Mouse (Mus musculus): ENCODE measurements around the gene Cbarp. TPM values are rescaled to one million over a fixed set of nuclear protein-coding genes. Genes with fewer than 3 reads are reported as not detected.

Gene Cbarp
- polyA plus RNA-seq, 1 experiment from 2014 or later: 6.8 TPM

GRCm38 (mm10) chr10:80160455-80161371 lies 20.1 kb upstream of the Cbarp start:
- Histone ChIP-seq H3K9me3 (no peaks in the 10 kb centered on the region), H3K27me3 (ENCODE audit: poor library complexity, severe bottlenecking) (peaks cover 14% of the 10 kb centered on the region), H3K27ac (peak overlapping the region; percentile 90), H3K36me3 (replicated peaks) (peaks cover 30% of the 10 kb centered on the region), H3K4me3 (peak overlapping the region; percentile 55), H3K4me1 (peaks cover 98% of the 10 kb centered on the region)
- 1% methylated on average over 33 of the region's 33 CpGs for WGBS
- peak; percentile 65 for DNase-seq (ENCODE audit: extremely low spot score, low spot score)

- H3K27ac ChIP-seq: peak overlapping the region; percentile 90
- H3K4me3 ChIP-seq: peak overlapping the region; percentile 55
- H3K9me3 ChIP-seq: no peaks in the 10 kb centered on the region
- peaks cover 98% of the 10 kb centered on the region for H3K4me1 ChIP-seq
- peak; percentile 96 for DNase-seq (ENCODE audit: extremely low spot score, low spot score)
- peaks cover 14% of the 10 kb centered on the region for H3K27me3 ChIP-seq (ENCODE audit: poor library complexity, severe bottlenecking)
- H3K36me3 ChIP-seq (replicated peaks): peaks cover 39% of the 10 kb centered on the region
- under 1% methylated on average over 55 of the region's 55 CpGs for WGBS
Observed at GRCm38 (mm10) chr10:80159561-80160454, 19.2 kb upstream of the Cbarp start.

- H3K36me3 ChIP-seq (replicated peaks): peaks cover 47% of the 10 kb centered on the region
- peak overlapping the region; percentile 55 for H3K4me3 ChIP-seq
- H3K27me3 ChIP-seq (ENCODE audit: poor library complexity, severe bottlenecking): peaks cover 11% of the 10 kb centered on the region
- peaks cover 98% of the 10 kb centered on the region for H3K4me1 ChIP-seq
- 9% methylated on average over 12 of the region's 12 CpGs for WGBS
- no peak for DNase-seq (ENCODE audit: extremely low spot score, low spot score)
- peak overlapping the region; percentile 90 for H3K27ac ChIP-seq
- no peaks in the 10 kb centered on the region for H3K9me3 ChIP-seq
Observed at GRCm38 (mm10) chr10:80159021-80159560, 18.5 kb upstream of the Cbarp start.

- peaks cover 6% of the 10 kb centered on the region for H3K27me3 ChIP-seq (ENCODE audit: poor library complexity, severe bottlenecking)
- 17% methylated on average over 18 of the region's 18 CpGs for WGBS
- peak; percentile 66 for DNase-seq (ENCODE audit: extremely low spot score, low spot score)
- H3K27ac ChIP-seq: peak overlapping the region; percentile 90
- H3K4me1 ChIP-seq: peaks cover 99% of the 10 kb centered on the region
- H3K9me3 ChIP-seq: no peaks in the 10 kb centered on the region
- H3K36me3 ChIP-seq (replicated peaks): peaks cover 53% of the 10 kb centered on the region
- peak overlapping the region; percentile 55 for H3K4me3 ChIP-seq
Observed at GRCm38 (mm10) chr10:80158307-80158986, 17.8 kb upstream of the Cbarp start.

- Histone ChIP-seq H3K4me3 (peak overlapping the region; percentile 21), H3K36me3 (replicated peaks) (peaks cover 64% of the 10 kb centered on the region)
Observed at GRCm38 (mm10) chr10:80157141-80157929, 16.7 kb upstream of the Cbarp start.

GRCm38 (mm10) chr10:80156752-80157053 lies 16.1 kb upstream of the Cbarp start:
- no peak for DNase-seq (ENCODE audit: extremely low spot score, low spot score)
- no peaks in the 10 kb centered on the region for H3K27me3 ChIP-seq (ENCODE audit: poor library complexity, severe bottlenecking)
- WGBS: 76% methylated on average over 7 of the region's 7 CpGs
- no peaks in the 10 kb centered on the region for H3K9me3 ChIP-seq
- peaks cover 100% of the 10 kb centered on the region for H3K4me1 ChIP-seq
- H3K36me3 ChIP-seq (replicated peaks): peaks cover 70% of the 10 kb centered on the region
- H3K27ac ChIP-seq: peak overlapping the region; percentile 51; the same call in 1 of the 2 replicates
- H3K4me3 ChIP-seq: peak overlapping the region; percentile 21

More at GRCm38 (mm10) chr10:80157141-80157929, 16.7 kb upstream of the Cbarp start:
- 74% methylated on average over 15 of the region's 15 CpGs for WGBS
- Histone ChIP-seq H3K4me1 (peaks cover 100% of the 10 kb centered on the region), H3K27me3 (ENCODE audit: poor library complexity, severe bottlenecking) (no peaks in the 10 kb centered on the region), H3K9me3 (no peaks in the 10 kb centered on the region), H3K27ac (peak overlapping the region; percentile 51)
- DNase-seq (ENCODE audit: extremely low spot score, low spot score): no peak

- H3K27ac ChIP-seq: peak overlapping the region; percentile 22; the same call in 1 of the 2 replicates
- no peaks in the 10 kb centered on the region for H3K9me3 ChIP-seq
- no peak for DNase-seq (ENCODE audit: extremely low spot score, low spot score)
- peaks cover 76% of the 10 kb centered on the region for H3K36me3 ChIP-seq (replicated peaks)
- peak overlapping the region; percentile 21 for H3K4me3 ChIP-seq
- no peaks in the 10 kb centered on the region for H3K27me3 ChIP-seq (ENCODE audit: poor library complexity, severe bottlenecking)
- peaks cover 100% of the 10 kb centered on the region for H3K4me1 ChIP-seq
- 91% methylated on average over 29 of the region's 29 CpGs for whole genome bisulfite sequencing
Observed at GRCm38 (mm10) chr10:80156002-80156751, 15.5 kb upstream of the Cbarp start.

- peaks cover 95% of the 10 kb centered on the region for H3K4me1 ChIP-seq
- 44% methylated on average over 1 of the region's 1 CpGs for WGBS
- H3K27ac ChIP-seq: peak overlapping the region; percentile 48
- H3K36me3 ChIP-seq (replicated peaks): peaks cover 85% of the 10 kb centered on the region
- no peaks in the 10 kb centered on the region for H3K9me3 ChIP-seq
- no peak for DNase-seq (ENCODE audit: extremely low spot score, low spot score)
- H3K27me3 ChIP-seq (ENCODE audit: poor library complexity, severe bottlenecking): no peaks in the 10 kb centered on the region
- peak overlapping the region; percentile 21 for H3K4me3 ChIP-seq
Observed at GRCm38 (mm10) chr10:80155277-80155676, 14.6 kb upstream of the Cbarp start.

GRCm38 (mm10) chr10:80154384-80154783 lies 13.7 kb upstream of the Cbarp start:
- H3K4me1 ChIP-seq: peaks cover 86% of the 10 kb centered on the region
- DNase-seq (ENCODE audit: extremely low spot score, low spot score): no peak
- peaks cover 92% of the 10 kb centered on the region for H3K36me3 ChIP-seq (replicated peaks)
- H3K27ac ChIP-seq: no peak overlapping the region
- no peaks in the 10 kb centered on the region for H3K27me3 ChIP-seq (ENCODE audit: poor library complexity, severe bottlenecking)
- WGBS: 89% methylated on average over 7 of the region's 7 CpGs
- H3K4me3 ChIP-seq: peak overlapping the region; percentile 95
- no peaks in the 10 kb centered on the region for H3K9me3 ChIP-seq

GRCm38 (mm10) chr10:80153713-80154112 lies 13.1 kb upstream of the Cbarp start:
- peak overlapping the region; percentile 99 for H3K27ac ChIP-seq

GRCm38 (mm10) chr10:80152873-80153260 lies 12.2 kb upstream of the Cbarp start:
- 47% methylated on average over 3 of the region's 3 CpGs for WGBS
- peaks cover 79% of the 10 kb centered on the region for H3K4me1 ChIP-seq

More at GRCm38 (mm10) chr10:80153713-80154112, 13.1 kb upstream of the Cbarp start:
- Histone ChIP-seq H3K4me1 (peaks cover 79% of the 10 kb centered on the region), H3K9me3 (no peaks in the 10 kb centered on the region), H3K27me3 (ENCODE audit: poor library complexity, severe bottlenecking) (no peaks in the 10 kb centered on the region), H3K36me3 (replicated peaks) (peaks cover 91% of the 10 kb centered on the region), H3K4me3 (peak overlapping the region; percentile 95)
- no peak for DNase-seq (ENCODE audit: extremely low spot score, low spot score)
- 89% methylated on average over 19 of the region's 19 CpGs for WGBS

More at GRCm38 (mm10) chr10:80152873-80153260, 12.2 kb upstream of the Cbarp start:
- Histone ChIP-seq H3K4me3 (peak overlapping the region; percentile 95), H3K9me3 (no peaks in the 10 kb centered on the region), H3K27me3 (ENCODE audit: poor library complexity, severe bottlenecking) (no peaks in the 10 kb centered on the region), H3K36me3 (replicated peaks) (peaks cover 83% of the 10 kb centered on the region), H3K27ac (peak overlapping the region; percentile 99)
- DNase-seq (ENCODE audit: extremely low spot score, low spot score): no peak
